Mouse (Mus musculus) ES-Bruce4 (cell line): ENCODE results near the gene Rhbdl3. TPM values are rescaled to one million over a fixed set of nuclear protein-coding genes. Genes with fewer than 3 reads are reported as not detected.

Experiments
- H3K27ac ChIP-seq: 2 replicates; pipeline ENCODE4 v1.5.1; 2012; ENCODE audit warnings: low read length, inconsistent platforms; ENCODE audit not compliant: insufficient read depth
- H3K27me3 ChIP-seq: 2 replicates; pipeline ENCODE4 v1.6.1; 2012; ENCODE audit warnings: mild to moderate bottlenecking, low read length, inconsistent platforms; ENCODE audit not compliant: control insufficient read depth, poor library complexity, insufficient read depth, severe bottlenecking
- H3K36me3 ChIP-seq: 2 replicates; pipeline ENCODE4 v1.6.1; 2012; ENCODE audit warnings: inconsistent platforms, mild to moderate bottlenecking, low read length, moderate library complexity; ENCODE audit not compliant: control insufficient read depth, poor library complexity, insufficient read depth, severe bottlenecking
- H3K4me1 ChIP-seq: one replicate; pipeline ENCODE4 v1.8.1; 2011; ENCODE audit warnings: low read length; ENCODE audit not compliant: control insufficient read depth, insufficient read depth
- H3K4me3 ChIP-seq: 2 replicates; pipeline ENCODE4 v1.5.1; 2011; ENCODE audit warnings: low read depth, mild to moderate bottlenecking, low read length
- H3K9ac ChIP-seq: 2 replicates; pipeline ENCODE4 v1.6.1; 2012; ENCODE audit warnings: low read depth, mild to moderate bottlenecking, inconsistent platforms; ENCODE audit not compliant: poor library complexity, severe bottlenecking
- H3K9me3 ChIP-seq: replicated peaks from 2 replicates; pipeline ENCODE4 v1.6.1; 2012; ENCODE audit warnings: mild to moderate bottlenecking, low read length, inconsistent platforms; ENCODE audit not compliant: control insufficient read depth, poor library complexity, insufficient read depth, severe bottlenecking
- CTCF ChIP-seq: IDR thresholded peaks from one replicate; pipeline ENCODE4 v1.8.1; 2011; ENCODE audit warnings: low read depth, low read length
- EP300 ChIP-seq: IDR thresholded peaks from 2 replicates; pipeline ENCODE4 v1.6.1; 2011; ENCODE audit warnings: low read depth, low read length; ENCODE audit not compliant: insufficient read depth
- POLR2A ChIP-seq: IDR thresholded peaks from one replicate; pipeline ENCODE4 v1.8.1; 2011; ENCODE audit warnings: low read length; ENCODE audit not compliant: insufficient read depth
- polyA plus RNA-seq: library from polyadenylated mRNA; stranded (reverse); fragments of >200 nt; gene quantifications from 2 replicates; pipeline ENCODE4 v1.2.4, GENCODE M21; 2011; ENCODE audit warnings: low read depth; ENCODE audit not compliant: missing spikeins, insufficient read depth, insufficient read length

Rhbdl3 gene
- polyA plus RNA-seq: 0.29 and 0.69 TPM in 2 replicates

GRCm38 (mm10) chr11:80300551-80301315 is at the start of gene Rhbdl3:
TSS of gene Rhbdl3 (plus strand) at chr11:80300912.
- Histone ChIP-seq H3K9me3 (no peaks in the 10 kb centered on the region), H3K27me3 (peaks cover 15% of the 10 kb centered on the region; the same call in 1 of the 2 replicates), H3K36me3 (no peaks in the 10 kb centered on the region), H3K4me3 (peak within 1 kb of the TSS; percentile 78), H3K27ac (no peak within 1 kb of the TSS), H3K4me1 (no peaks in the 10 kb centered on the region), H3K9ac (peak within 1 kb of the TSS; percentile 69)
- TF ChIP-seq POLR2A (no peak), EP300 (no peak), CTCF (no peak)

DNA sequence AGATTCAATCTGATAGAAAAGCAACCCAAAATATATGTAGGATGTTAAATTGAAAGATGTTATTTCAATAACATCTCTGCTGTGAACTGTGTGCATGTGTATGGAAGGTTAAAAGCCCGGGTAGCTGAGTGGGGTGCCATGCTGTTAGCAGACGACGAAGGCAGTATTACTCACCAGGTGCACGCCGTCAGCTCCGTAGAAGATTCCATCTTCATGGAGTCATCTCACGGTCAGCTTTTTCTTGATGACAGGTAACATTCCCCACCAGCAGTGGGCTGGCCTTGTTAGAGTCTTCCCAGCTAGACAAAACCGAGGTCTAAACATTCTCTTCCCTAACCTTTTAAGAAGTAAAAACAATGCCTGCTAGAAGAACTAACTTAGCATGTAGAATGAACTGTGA is 36.6 kb upstream of the Rhbdl3 start:
- Histone ChIP-seq H3K27ac (no peak overlapping the region), H3K27me3 (no peaks in the 10 kb centered on the region), H3K9ac (no peak overlapping the region), H3K4me3 (no peak overlapping the region), H3K4me1 (no peaks in the 10 kb centered on the region), H3K9me3 (no peaks in the 10 kb centered on the region), H3K36me3 (peaks cover 10% of the 10 kb centered on the region)
- no peak for TF ChIP-seq EP300
- no peak for TF ChIP-seq POLR2A
- TF ChIP-seq CTCF: no peak

- H3K9me3 ChIP-seq: no peaks in the 10 kb centered on the region
- H3K27me3 ChIP-seq: no peaks in the 10 kb centered on the region
- H3K4me1 ChIP-seq: no peaks in the 10 kb centered on the region
- no peak overlapping the region for H3K4me3 ChIP-seq
- TF ChIP-seq POLR2A: no peak
- TF ChIP-seq EP300: no peak
- no peak for TF ChIP-seq CTCF
- peaks cover 2% of the 10 kb centered on the region for H3K36me3 ChIP-seq
- H3K9ac ChIP-seq: no peak overlapping the region
- H3K27ac ChIP-seq: no peak overlapping the region
These were observed 29.6 kb upstream of the Rhbdl3 start for GRCm38 (mm10) chr11:80271096-80271495.

DNA sequence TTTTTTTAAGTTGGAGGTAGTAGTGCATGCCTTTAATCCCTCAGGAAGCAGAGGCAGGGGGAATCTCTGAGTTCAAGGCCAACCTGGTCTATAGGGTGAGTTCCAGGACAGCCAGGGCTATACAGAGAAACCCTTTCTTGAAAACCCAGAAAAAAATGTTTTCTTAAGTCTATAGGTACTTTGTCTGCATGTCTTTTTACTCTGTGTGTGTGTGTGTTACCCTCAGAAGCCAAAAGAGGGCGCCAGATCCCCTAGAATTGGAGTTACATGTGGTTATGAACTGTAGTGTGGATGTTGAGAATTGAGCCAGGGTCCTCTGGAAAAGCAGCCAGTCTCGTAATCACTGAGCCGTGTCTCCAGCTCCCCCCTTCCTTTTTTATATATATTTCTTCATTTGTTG is 25.7 kb upstream of the Rhbdl3 start:
- no peaks in the 10 kb centered on the region for H3K4me1 ChIP-seq
- H3K36me3 ChIP-seq: no peaks in the 10 kb centered on the region; the same call in 1 of the 2 replicates
- TF ChIP-seq CTCF: no peak
- no peak for TF ChIP-seq POLR2A
- TF ChIP-seq EP300: no peak
- no peaks in the 10 kb centered on the region for H3K9me3 ChIP-seq
- H3K27ac ChIP-seq: no peak overlapping the region
- no peak overlapping the region for H3K9ac ChIP-seq
- no peaks in the 10 kb centered on the region for H3K27me3 ChIP-seq
- no peak overlapping the region for H3K4me3 ChIP-seq

GRCm38 (mm10) chr11:80278054-80278453 is 22.7 kb upstream of the Rhbdl3 start:
- Histone ChIP-seq H3K27ac (no peak overlapping the region), H3K27me3 (no peaks in the 10 kb centered on the region), H3K4me3 (no peak overlapping the region), H3K9me3 (no peaks in the 10 kb centered on the region), H3K4me1 (no peaks in the 10 kb centered on the region), H3K36me3 (no peaks in the 10 kb centered on the region), H3K9ac (no peak overlapping the region)
- no peak for TF ChIP-seq EP300
- no peak for TF ChIP-seq CTCF
- no peak for TF ChIP-seq POLR2A

GRCm38 (mm10) chr11:80283786-80284185 is 16.9 kb upstream of the Rhbdl3 start:
- TF ChIP-seq CTCF: no peak
- TF ChIP-seq EP300: no peak
- TF ChIP-seq POLR2A: no peak
- H3K4me3 ChIP-seq: no peak overlapping the region
- no peaks in the 10 kb centered on the region for H3K9me3 ChIP-seq
- no peaks in the 10 kb centered on the region for H3K4me1 ChIP-seq
- H3K27me3 ChIP-seq: no peaks in the 10 kb centered on the region
- no peak overlapping the region for H3K9ac ChIP-seq
- no peak overlapping the region for H3K27ac ChIP-seq
- no peaks in the 10 kb centered on the region for H3K36me3 ChIP-seq
